Mouse (Mus musculus) thymus, postnatal 36 days (tissue): ENCODE results near the gene Dot1l.

Source experiments
- DNase-seq, 2 experiments: peaks; one replicate each; pipeline ENCODE4 v3.0.0; 2022; ENCODE audit warnings: mixed read lengths in 2 of 2

Gene Dot1l

DNA sequence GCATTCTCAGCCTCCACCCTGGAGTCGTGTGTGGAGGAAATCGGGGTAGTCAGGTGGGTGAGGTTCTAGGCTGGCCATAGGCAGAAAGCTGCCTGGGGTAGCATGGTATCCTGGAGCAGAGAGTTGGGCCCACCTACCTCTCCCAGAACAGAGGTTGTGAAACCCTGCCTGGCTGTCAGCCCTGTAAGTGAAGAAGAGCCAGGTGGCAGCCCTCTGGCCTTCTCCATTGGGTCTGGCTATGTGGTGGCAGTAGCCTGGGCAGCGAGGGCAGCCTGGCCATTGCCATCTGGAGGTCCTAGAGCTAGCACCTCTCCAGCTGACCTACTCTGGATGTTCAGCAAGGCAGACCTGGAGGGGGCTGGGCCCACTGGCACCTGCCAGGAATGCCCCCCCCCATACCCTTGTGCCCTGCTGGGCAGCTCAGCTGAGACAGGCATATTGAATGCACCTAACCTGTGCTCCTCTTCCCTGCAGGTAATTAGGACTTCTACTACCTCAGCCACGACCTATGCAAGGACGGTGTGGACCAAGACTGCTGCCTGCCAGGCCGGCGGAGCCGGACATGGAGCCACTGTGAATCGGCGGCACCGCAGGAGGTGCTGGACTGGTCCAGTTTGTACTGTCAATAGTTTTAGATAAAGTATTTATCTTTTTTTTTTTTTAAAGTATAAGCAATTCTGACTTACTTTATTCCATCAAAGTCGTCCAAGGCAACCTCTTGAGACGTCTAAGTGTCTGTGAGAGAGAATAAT lies 38.2 kb downstream of the Dot1l start:
- no peak for DNase-seq

DNA sequence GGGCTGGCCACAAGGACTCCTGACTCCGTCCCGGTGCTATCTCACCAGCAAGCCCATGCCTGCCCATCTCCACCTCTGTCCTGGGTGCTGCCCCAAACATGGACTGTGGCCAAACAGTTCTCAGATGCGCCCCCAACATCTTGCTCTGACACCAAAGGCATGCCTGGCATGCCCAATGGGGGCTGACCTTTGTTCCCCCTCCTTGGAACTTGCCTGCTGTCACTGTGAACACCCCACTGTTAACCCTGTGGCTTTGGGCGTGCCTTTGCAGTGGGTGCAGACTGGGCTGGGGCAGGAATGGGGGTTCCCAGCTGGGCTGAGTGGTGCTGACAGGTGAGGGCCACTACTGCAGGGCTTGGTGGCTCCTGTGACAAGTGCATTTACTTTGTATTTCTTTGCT lies 38.8 kb downstream of the Dot1l start:
- DNase-seq = no peak

DNA sequence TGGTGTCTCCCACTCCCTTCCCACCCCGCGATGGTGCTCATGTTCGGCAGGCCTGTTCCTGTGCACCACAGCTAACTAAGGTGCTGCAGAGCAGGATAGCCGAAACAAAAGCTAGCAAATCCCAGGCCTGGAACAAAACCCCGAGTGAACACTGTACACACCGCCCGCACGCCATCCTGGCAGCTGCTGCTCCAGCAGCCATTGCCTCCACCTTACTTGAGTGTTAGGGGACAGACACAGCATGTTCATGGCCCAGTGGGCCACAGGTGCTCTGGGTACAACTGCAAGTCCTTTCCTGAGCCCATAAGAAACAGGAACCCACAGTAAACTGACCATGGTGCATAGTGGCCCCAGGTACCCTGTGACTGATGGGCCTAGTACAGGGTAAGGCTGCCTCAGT lies 39.7 kb downstream of the Dot1l start:
- DNase-seq = no peak

DNA sequence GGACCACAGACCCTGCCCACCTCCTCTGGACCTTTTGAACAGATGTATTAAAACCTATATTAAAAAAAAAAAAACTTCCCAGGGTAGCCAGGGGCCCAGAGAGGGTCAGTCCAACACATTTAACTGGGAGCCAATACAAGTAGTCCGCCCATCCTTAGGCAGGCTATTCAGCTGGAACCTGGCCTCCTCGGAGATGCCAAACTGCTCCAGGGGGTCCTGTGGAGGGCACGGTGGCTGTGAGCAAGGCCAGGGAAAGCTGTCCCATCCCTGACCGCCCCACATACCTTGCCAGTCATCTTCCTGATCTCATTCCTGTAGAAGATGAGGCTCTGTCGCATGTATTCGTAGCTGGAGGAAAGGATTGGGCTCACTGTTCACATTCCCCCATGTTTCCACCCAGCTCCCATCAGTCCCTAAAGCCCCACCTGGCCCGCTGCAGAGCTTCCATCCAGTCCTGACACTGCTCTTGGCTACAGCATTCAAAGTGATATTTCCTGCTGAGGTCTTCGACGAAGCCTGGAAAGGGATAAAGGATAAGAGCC lies 41.4 kb downstream of the Dot1l start:
- DNase-seq = no peak

DNA sequence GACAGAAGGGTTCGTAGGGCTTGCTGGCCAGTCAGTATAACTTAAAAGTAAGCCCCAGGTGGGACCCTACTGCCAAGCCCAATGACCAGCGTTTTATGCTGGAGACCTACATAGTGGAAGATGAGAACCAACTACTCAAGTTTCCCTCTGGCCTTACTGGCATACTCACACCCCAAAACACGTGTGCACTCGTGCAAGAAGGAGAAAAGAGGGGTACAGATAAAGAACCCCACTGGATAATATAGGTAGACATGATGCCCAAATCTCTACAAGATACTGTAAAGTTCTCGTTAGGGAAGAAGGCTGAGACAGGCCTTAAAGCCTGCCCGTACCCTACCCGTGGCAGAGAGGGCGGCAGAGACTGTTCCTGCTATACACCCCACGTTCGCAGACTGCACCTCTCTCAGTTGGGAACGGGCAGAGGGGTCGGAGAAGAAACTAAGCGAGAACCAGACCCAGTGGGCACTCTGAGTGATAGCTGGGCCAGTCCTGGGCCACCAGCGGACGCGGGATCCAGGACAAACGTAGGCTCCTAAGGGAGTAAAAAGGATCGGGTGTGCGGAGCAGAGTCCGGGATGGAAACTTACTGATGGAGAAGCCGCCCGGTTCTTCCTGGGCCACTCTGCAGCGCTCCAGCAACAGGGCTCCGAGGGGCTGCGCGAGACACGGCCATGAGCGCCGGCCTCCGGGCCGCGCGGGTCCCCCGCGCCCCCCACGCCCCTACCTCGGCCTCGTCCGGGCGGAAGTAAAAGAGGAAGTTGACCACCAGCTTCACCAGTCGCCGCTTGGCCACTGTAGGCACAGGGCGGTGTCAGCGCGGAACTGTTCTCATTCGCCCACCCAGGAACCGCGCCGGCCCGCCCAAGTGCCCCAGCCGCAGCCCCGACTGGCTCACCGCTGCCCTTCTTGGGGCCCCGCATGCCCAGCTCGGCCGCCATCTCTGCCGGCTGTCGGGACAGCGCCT lies 42.5 kb downstream of the Dot1l start:
- DNase-seq = peak; percentile 34 to 39

DNA sequence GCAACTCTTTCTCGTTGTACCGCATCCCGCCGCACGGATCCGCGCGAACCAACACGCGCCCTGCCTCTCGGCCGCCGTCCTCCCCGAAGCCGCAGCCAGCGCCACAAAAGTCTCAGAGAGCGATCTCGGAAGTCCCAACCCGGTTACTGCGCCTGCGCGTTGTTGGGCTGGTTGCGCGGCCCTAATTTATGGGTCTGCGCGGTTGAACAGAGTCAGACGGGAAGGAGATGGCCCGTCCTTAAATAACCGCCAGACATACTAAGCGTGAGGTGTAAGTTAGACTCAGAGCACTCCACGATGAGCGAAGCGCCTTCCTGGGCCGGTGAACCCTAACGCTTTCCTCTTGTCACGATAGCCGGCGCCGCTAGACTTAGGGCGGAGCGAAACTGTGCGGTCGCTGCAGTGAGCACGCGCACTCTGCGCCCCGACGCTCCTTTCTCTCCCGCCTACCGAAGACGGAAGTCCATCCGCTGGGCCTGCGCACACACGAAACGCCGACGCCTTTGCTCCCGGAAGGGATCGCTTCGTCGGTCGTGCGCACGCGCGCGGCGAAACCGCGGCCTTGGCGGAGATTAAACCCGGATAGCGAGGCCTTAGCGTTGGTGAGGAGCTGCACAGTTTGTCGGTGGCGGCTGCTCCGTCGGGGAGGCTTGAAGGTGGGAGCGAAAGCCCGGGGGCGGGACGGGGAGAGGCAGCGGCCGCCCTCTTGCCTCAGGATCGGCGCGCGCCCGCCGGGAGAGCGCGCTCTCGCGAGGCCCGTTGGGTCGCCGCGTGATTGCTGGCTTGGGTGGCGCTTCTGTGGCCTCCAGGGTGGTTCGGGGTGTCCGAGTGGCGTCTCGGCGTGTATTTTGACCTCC lies 43.4 kb downstream of the Dot1l start, which contains the start of the genes Sf3a2 and Plekhj1:
Sf3a2 (plus strand) TSS at position 49 of the 857 bp plus-strand sequence.
Plekhj1 (minus strand) TSS at position 477 of the 857 bp plus-strand sequence.
- peak; percentile 95 to 97 for DNase-seq

DNA sequence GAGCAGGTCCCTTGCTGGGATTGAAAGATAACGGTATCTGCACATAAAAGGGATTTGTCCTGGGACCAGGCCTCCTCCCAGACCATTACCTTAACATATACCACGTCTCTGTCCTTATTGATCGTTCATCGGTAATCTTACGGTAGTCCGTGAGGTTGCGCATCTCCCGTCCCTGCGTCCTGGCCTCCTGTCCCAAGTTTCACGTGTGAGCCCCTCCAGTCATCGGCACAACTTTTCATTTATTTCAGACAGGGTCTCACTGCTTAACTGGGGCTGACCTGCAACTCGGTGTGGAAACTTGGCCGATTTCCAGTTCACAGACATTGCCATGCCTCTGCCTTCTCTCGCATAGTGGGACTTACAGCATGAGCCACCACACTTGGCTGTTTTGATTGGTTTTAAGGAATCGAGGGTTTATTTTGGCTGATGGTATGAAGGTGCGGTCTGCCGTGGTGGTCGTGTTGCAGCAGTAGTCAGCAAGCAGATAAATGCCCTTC lies 44.1 kb downstream of the Dot1l start:
- DNase-seq = no peak

DNA sequence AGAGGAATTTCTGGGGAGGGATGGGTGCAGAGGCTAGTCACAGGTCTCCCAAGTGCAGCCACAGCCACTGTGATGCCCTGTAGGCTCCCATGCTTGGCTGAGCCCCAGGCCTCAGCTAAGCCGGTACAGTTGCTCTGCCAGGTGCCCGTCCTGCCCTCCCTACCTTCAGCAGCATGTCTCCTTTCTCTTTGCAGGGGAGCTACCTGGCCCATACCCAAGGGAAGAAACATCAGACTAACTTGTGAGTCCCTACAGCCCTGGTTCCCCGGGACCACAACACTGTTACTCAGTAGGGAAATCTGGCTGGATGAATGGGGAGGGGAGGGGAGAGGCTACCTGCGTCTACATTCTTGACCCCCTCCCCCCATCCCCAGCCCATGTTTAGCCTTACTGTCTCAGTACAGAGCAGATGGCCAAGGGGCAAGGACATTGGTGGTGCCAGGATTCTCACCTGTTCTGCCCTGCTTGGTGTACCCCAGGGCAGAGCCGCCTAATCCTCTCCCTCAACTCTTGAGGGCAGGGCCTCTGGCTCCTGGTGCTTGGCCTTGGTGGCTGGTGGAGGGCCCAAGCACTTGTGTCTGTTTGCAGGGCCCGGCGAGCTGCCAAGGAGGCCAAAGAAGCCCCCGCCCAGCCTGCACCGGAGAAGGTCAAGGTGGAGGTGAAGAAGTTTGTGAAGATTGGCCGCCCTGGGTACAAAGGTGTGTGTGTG lies 47.4 kb downstream of the Dot1l start:
- no peak for DNase-seq

DNA sequence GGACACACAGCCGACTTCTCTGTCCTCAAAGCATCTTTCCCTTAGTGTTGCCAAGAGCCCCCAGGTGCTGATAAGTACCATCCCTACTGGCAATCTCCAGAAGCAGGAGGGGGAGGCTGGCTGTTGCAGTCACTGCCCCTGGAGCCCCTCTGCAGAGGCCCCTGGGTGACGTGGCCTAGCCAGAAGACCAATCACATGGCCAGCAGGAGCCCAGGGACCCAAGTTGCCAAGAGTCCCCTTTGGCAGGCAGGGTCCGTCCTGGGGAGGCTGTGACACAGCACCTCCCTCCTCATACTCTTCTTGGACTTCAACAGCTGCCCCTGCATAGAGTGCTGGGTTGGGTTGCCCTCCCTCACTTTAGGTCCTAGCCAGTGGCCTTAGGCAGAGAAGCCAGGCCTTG lies 48.0 kb downstream of the Dot1l start:
- no peak for DNase-seq

DNA sequence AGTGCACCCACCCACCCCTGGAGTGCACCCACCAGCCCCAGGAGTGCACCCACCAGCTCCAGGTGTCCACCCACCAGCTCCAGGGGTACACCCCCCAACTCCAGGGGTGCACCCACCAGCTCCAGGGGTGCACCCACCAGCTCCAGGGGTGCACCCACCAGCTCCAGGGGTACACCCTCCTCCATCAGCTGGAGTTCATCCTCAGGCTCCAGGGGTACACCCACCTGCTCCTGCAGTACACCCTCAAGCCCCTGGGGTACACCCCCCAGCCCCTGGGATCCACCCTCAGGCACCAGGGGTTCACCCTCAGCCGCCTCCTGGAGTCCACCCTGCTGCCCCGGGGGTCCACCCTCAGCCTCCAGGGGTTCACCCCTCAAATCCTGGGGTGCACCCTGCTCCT lies 49.3 kb downstream of the Dot1l start:
- DNase-seq = peak in 1 of 2 experiments; percentile 24

DNA sequence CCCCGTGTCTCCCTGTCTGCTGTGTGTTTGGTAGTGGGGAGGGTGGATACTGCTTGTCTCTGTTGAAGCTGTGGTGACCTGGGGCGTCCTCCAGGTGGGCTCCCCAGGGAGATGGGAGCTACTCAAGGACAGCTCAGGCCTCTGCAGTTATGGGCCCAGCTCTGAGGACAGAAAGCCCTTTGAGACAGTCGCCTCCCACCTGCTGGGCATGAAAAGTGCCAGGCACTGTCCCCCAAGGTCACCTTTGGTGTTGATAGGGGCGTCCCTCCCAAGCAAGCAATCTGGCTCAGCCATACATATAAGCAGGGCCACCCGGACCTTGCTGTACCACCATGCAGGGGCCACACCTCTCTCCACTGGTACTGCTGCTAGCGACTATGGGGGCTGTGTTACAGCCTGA lies 49.9 kb downstream of the Dot1l start, which contains the start of gene Amh:
Amh (plus strand) TSS at position 328 of the 400 bp plus-strand sequence.
- DNase-seq = no peak

DNA sequence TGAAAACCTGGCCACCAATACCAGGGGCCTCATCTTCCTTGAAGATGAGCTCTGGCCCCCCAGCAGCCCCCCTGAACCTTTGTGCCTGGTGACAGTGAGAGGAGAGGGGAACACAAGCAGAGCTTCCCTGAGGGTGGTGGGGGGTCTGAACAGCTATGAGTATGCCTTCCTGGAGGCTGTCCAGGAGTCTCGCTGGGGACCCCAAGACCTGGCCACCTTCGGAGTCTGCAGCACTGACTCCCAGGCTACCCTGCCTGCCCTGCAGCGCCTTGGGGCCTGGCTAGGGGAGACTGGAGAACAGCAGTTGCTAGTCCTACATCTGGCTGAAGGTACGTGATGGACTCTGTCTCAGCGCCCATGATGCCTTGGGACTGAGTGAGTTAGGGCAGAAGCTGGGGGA lies 50.3 kb downstream of the Dot1l start:
- no peak for DNase-seq

DNA sequence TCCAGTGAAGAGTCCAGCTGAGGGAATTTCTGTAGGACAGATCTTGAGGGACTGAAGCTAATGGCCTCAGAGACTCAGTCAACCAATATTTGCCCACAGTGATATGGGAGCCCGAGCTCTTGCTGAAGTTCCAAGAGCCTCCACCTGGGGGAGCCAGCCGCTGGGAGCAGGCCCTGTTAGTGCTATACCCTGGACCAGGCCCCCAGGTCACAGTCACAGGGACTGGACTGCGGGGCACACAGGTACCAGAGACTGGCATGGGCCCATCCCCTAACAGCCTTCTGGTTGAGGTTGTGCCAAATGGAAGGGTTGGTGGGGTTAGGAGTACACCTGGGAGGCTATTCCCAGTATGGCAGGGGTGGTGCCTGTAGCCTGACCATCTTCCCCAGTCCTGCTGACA lies 50.9 kb downstream of the Dot1l start:
- peak; percentile 61 to 69 for DNase-seq

DNA sequence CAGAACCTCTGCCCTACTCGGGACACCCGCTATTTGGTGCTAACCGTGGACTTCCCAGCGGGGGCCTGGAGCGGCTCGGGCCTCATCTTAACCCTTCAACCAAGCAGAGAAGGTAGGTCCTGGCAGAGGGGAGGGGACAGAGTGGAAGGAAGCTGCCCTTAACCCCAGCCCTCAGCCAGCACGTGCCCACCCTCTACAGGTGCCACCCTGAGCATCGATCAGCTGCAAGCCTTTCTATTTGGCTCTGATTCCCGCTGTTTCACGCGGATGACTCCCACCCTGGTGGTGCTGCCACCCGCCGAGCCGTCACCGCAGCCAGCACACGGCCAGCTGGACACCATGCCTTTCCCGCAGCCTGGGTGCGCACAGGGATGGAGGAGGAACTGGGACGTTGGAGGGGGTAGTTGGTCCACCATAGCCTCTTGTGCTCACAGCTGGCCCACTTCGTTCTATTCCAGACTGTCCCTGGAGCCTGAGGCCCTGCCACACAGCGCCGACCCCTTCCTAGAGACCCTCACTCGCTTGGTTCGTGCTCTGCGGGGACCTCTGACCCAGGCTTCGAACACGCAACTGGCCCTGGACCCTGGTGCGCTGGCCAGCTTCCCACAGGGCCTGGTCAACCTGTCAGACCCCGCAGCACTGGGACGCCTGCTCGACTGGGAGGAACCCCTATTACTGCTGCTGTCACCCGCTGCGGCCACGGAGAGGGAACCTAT lies 51.5 kb downstream of the Dot1l start:
- peak in 1 of 2 experiments; percentile 24 for DNase-seq

DNA sequence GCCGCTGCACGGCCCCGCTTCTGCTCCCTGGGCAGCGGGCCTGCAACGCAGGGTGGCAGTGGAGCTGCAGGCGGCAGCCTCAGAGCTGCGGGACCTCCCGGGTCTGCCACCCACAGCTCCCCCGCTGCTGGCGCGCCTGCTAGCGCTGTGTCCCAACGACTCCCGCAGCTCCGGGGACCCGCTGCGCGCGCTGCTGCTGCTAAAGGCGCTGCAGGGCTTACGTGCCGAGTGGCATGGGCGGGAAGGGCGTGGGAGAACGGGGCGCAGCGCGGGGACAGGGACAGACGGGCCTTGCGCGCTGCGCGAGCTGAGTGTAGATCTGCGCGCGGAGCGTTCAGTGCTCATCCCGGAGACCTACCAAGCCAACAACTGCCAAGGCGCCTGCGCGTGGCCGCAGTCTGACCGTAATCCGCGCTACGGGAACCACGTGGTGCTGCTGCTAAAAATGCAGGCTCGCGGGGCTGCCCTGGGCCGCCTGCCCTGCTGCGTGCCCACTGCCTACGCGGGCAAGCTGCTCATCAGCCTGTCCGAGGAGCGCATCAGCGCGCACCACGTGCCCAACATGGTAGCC lies 52.1 kb downstream of the Dot1l start:
- peak in 1 of 2 experiments; percentile 55 for DNase-seq

DNA sequence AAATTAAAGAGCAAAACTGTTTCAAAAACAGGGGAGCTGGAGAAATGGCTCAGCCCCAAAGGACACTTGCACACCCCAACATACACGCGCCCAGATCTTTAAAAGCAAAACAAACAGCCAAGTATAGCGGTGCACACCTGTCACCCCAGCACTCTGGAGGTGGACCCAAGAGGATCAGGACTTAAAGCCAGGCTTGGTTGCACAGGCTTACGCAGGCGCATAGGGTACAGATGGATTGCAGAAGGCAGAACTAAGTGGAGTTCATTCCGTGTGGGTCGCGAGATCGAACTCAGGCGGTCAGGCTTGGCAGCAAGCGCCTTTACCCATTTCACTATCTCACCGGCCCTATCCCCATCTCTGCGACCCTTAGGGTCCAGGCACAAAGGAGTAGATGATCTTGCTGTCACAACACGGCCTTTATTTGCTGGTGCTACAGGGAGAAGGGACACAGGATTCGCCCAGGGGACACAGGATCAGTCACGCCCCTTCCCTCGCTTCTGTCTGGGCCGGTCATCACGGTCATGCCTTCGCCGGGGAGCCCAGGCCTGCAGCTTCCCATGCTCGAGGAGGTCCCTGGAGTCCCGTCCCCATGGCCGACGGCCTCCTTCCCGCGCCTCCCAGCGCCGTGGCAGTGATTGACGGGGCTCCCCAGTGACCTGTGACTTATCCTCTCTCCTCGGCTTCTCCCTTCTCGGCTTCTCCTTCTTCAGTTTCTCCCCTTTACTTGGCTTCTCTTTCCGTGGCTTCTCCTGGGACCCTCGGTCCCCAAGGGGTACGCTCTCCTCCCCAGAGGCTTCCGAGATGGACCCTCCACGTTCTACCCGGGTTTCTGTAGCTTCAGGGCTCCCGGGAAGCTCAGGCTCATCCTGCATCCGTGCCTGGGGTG lies 53.3 kb downstream of the Dot1l start:
- no peak for DNase-seq

DNA sequence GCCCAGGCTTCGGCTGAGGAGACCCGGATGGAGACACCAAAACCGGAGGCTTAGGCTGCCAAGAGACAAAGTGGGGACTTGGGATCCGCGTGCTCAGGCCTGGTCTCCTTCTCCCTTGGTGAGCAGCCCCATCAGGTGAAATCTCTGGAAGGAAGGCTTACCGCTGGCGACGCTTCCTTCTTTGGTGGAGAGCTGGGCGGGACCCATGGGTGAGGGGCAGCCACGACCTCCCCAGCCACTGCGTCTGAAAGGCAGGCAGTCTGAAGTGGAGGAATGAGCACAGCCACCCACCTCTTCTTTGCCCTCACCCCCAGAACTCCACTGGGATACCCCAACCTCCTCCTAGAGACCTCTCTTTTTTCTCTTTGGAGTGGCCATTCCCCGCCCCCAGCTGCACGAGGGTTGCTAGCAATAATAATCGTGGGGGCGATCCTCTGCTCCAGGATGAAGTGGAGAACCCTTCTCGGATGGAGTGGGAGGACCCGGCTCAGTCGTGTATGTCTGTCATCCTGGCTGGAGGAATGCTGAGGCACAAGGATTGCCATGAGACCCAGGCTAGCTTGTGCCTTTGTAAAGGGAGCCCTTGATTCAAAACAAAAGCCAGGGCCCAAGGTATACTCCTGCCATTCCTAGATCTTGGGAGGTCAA lies 54.1 kb downstream of the Dot1l start:
- no peak for DNase-seq

DNA sequence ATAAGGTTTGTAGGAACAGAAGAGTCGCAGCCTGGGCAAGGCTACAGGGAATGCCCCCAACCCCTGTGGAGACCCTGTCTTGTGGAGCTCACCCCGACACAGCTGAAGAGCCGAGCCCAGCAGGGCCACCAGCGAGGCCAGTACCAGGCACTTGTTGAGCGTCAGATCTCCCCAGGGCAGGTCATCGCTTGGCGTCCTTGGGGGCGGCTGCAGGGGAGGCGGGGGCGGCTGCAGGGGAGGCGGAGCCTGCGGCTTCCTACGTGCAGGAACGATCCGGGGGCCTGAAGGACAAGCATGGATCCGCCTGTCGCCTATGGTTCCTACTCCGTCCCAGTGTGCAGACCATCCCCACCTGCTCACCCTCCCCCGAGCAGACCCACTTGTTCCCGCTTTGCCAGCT lies 55.1 kb downstream of the Dot1l start:
- DNase-seq = no peak
